Mouse (Mus musculus): ENCODE results near the gene Lat. TPM values are rescaled to one million over a fixed set of nuclear protein-coding genes. Genes with fewer than 3 reads are reported as not detected.

Lat gene
- total RNA-seq, 1 experiment = 8.0 TPM

DNA sequence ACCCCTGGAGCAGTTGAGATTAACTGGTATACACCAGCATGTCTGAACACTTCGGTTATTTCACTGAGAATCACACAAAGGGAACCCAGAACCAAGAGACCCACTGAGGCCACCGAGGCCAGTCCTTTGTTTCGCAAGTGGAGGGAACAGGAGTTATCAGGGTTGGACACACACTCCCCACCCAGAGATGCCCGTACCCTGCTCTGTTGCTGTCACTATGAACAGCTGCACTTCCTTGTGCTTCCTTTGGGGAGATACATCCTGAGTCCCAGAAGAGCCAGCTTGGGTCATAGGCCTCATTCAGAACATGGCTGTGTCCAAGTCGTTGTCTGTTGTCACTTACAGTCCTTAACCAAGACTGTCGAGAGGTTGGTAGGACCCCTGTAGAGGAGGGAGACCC is 6.3 kb downstream of the Lat start:
- H3K36me3 ChIP-seq (ENCODE audit: control insufficient read depth, insufficient read depth, low read length, poor library complexity, severe bottlenecking) = no peaks in the 10 kb centered on the region
- H3K9me3 ChIP-seq (ENCODE audit: control insufficient read depth, insufficient read depth, low read depth, low read length) = no peaks in the 10 kb centered on the region
- DNase-seq (ENCODE audit: low read depth, low spot score) = no peak
- H3K27ac ChIP-seq (ENCODE audit: insufficient read depth, low read depth, low read length, poor library complexity, severe bottlenecking) = no peak overlapping the region
- H3K4me3 ChIP-seq (ENCODE audit: insufficient read depth in 1 of 2, low read depth in 1 of 2, low read length in 2 of 2, poor library complexity in 1 of 2, severe bottlenecking in 1 of 2) = no peak overlapping the region
- H3K4me1 ChIP-seq (ENCODE audit: control insufficient read depth in 2 of 2, insufficient read depth in 2 of 2, low read length in 2 of 2, poor library complexity in 1 of 2) = peaks cover 0 to 12% of the 10 kb centered on the region in 2 experiments; a peak in 2 of 4 replicates
- TF ChIP-seq ZNF384 (IDR thresholded peaks at IDR 0.05; ENCODE audit: low read depth, low read length) (no peak), MAFK (IDR thresholded peaks at IDR 0.05; ENCODE audit: insufficient read depth, low read depth, low read length) (no peak), HCFC1 (IDR thresholded peaks at IDR 0.05; ENCODE audit: borderline replicate concordance, insufficient read depth, low read length) (no peak), CHD2 (IDR thresholded peaks at IDR 0.05; ENCODE audit: low read depth, low read length) (no peak), ZC3H11A (IDR thresholded peaks at IDR 0.05; ENCODE audit: borderline replicate concordance, low read depth, low read length) (no peak)
- in situ Hi-C loops (cut with MboI; ENCODE audit: low sequenced_read_pairs in 2 of 2, unreplicated experiment in 2 of 2) = no loop called here
- H3K9ac ChIP-seq (ENCODE audit: insufficient read depth, low read depth, low read length, poor library complexity, severe bottlenecking) = no peak overlapping the region; the same call in 1 of the 2 replicates

DNA sequence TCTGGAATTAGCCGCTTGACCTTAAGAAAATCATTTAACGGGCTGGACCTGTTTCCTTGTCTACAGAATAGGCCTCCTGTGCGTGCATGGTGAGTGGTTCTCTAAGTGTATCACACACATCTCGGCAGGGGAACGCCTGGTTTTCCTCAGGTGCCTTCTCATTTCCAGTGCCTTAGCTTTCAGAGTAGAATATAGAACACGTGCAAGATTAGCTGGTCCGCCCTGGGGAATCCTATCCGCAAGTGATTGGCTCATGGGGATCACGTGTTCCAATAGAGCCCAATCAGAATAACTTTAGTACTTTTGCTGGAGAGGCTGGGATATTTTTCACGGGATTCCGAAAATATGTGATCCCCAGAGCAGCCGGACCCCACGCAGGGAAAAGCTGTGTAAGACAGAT is 10.3 kb downstream of the Lat start:
- in situ Hi-C loops (cut with MboI; ENCODE audit: low sequenced_read_pairs in 2 of 2, unreplicated experiment in 2 of 2) = no loop called here
- H3K36me3 ChIP-seq (ENCODE audit: control insufficient read depth, insufficient read depth, low read length, poor library complexity, severe bottlenecking) = no peaks in the 10 kb centered on the region
- no peaks in the 10 kb centered on the region for H3K9me3 ChIP-seq (ENCODE audit: control insufficient read depth, insufficient read depth, low read depth, low read length)
- H3K4me3 ChIP-seq (ENCODE audit: insufficient read depth in 1 of 2, low read depth in 1 of 2, low read length in 2 of 2, poor library complexity in 1 of 2, severe bottlenecking in 1 of 2) = no peak overlapping the region
- TF ChIP-seq MAFK (IDR thresholded peaks at IDR 0.05; ENCODE audit: insufficient read depth, low read depth, low read length) (no peak), ZC3H11A (IDR thresholded peaks at IDR 0.05; ENCODE audit: borderline replicate concordance, low read depth, low read length) (no peak), ZNF384 (IDR thresholded peaks at IDR 0.05; ENCODE audit: low read depth, low read length) (no peak), CHD2 (IDR thresholded peaks at IDR 0.05; ENCODE audit: low read depth, low read length) (no peak), HCFC1 (IDR thresholded peaks at IDR 0.05; ENCODE audit: borderline replicate concordance, insufficient read depth, low read length) (no peak)
- no peak overlapping the region for H3K27ac ChIP-seq (ENCODE audit: insufficient read depth, low read depth, low read length, poor library complexity, severe bottlenecking)
- H3K9ac ChIP-seq (ENCODE audit: insufficient read depth, low read depth, low read length, poor library complexity, severe bottlenecking) = no peak overlapping the region; the same call in 1 of the 2 replicates
- H3K4me1 ChIP-seq (ENCODE audit: control insufficient read depth in 2 of 2, insufficient read depth in 2 of 2, low read length in 2 of 2, poor library complexity in 1 of 2) = peaks cover 6 to 33% of the 10 kb centered on the region in 2 experiments; a peak in 3 of 4 replicates
- DNase-seq (ENCODE audit: low read depth, low spot score) = no peak

DNA sequence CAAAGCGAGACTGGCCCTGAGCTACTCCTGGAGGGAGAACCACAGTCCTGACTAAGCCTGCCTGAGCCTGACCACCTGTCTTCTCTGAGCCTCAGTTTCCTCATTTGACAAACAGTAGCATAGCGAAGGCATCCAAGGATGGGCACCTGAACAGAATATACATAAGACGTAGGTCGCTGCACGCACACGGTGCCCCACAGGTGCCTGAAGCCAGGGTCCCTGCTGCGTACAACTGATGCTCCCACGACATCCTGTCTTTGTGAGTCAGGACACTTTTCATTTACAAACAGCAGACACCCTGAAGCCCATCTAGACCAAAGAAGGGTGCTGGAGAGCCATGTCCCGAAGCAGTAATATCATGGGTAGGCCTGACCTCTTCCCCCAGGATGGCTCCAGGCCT is 11.0 kb downstream of the Lat start:
- no peaks in the 10 kb centered on the region for H3K36me3 ChIP-seq (ENCODE audit: control insufficient read depth, insufficient read depth, low read length, poor library complexity, severe bottlenecking)
- H3K4me1 ChIP-seq (ENCODE audit: control insufficient read depth in 2 of 2, insufficient read depth in 2 of 2, low read length in 2 of 2, poor library complexity in 1 of 2) = peaks cover 6 to 35% of the 10 kb centered on the region in 2 experiments; a peak in 3 of 4 replicates
- DNase-seq (ENCODE audit: low read depth, low spot score) = no peak
- H3K27ac ChIP-seq (ENCODE audit: insufficient read depth, low read depth, low read length, poor library complexity, severe bottlenecking) = no peak overlapping the region
- in situ Hi-C loops (cut with MboI; ENCODE audit: low sequenced_read_pairs in 2 of 2, unreplicated experiment in 2 of 2) = no loop called here
- no peaks in the 10 kb centered on the region for H3K9me3 ChIP-seq (ENCODE audit: control insufficient read depth, insufficient read depth, low read depth, low read length)
- H3K4me3 ChIP-seq (ENCODE audit: insufficient read depth in 1 of 2, low read depth in 1 of 2, low read length in 2 of 2, poor library complexity in 1 of 2, severe bottlenecking in 1 of 2) = no peak overlapping the region
- H3K9ac ChIP-seq (ENCODE audit: insufficient read depth, low read depth, low read length, poor library complexity, severe bottlenecking) = no peak overlapping the region
- TF ChIP-seq ZC3H11A (IDR thresholded peaks at IDR 0.05; ENCODE audit: borderline replicate concordance, low read depth, low read length) (no peak), ZNF384 (IDR thresholded peaks at IDR 0.05; ENCODE audit: low read depth, low read length) (no peak)

DNA sequence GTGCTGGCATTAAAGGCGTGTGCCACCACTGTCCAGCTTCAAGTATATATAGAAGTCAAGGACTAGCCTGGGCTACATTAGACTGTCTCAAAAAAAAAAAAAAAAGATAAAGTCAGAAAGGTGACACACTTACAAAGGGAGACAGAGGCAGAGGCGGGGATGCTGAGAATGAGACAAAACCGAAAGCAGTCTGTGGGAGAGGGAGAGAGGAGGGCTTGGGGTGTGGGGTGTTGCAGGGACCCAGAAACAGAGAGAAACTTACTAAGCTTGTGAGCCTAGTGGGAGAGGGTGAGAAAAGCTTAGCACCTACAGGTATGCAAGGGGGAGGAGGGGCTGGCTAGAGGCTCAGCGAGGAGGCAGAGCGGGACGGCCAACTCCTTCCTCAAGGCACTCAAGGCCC is 11.5 kb downstream of the Lat start:
- H3K9ac ChIP-seq (ENCODE audit: insufficient read depth, low read depth, low read length, poor library complexity, severe bottlenecking) = no peak overlapping the region
- no peak for DNase-seq (ENCODE audit: low read depth, low spot score)
- no peak for TF ChIP-seq ZC3H11A (IDR thresholded peaks at IDR 0.05; ENCODE audit: borderline replicate concordance, low read depth, low read length)
- no peak for TF ChIP-seq MAFK (IDR thresholded peaks at IDR 0.05; ENCODE audit: insufficient read depth, low read depth, low read length)
- no peak for TF ChIP-seq HCFC1 (IDR thresholded peaks at IDR 0.05; ENCODE audit: borderline replicate concordance, insufficient read depth, low read length)
- TF ChIP-seq CHD2 (IDR thresholded peaks at IDR 0.05; ENCODE audit: low read depth, low read length) = no peak
- no peak for TF ChIP-seq ZNF384 (IDR thresholded peaks at IDR 0.05; ENCODE audit: low read depth, low read length)
- H3K9me3 ChIP-seq (ENCODE audit: control insufficient read depth, insufficient read depth, low read depth, low read length) = no peaks in the 10 kb centered on the region
- no peak overlapping the region for H3K4me3 ChIP-seq (ENCODE audit: insufficient read depth in 1 of 2, low read depth in 1 of 2, low read length in 2 of 2, poor library complexity in 1 of 2, severe bottlenecking in 1 of 2)
- H3K27ac ChIP-seq (ENCODE audit: insufficient read depth, low read depth, low read length, poor library complexity, severe bottlenecking) = no peak overlapping the region
- no peaks in the 10 kb centered on the region for H3K36me3 ChIP-seq (ENCODE audit: control insufficient read depth, insufficient read depth, low read length, poor library complexity, severe bottlenecking)
- in situ Hi-C loops (cut with MboI; ENCODE audit: low sequenced_read_pairs in 2 of 2, unreplicated experiment in 2 of 2) = no loop called here
- peaks cover 6 to 35% of the 10 kb centered on the region in 2 experiments; a peak in 3 of 4 replicates for H3K4me1 ChIP-seq (ENCODE audit: control insufficient read depth in 2 of 2, insufficient read depth in 2 of 2, low read length in 2 of 2, poor library complexity in 1 of 2)

Data from ES-E14 (cell line).